Mouse (Mus musculus): ENCODE data around the gene Eif3a.

GRCm38 (mm10) chr19:60804903-60805302 is 14.4 kb upstream of the Eif3a start:
- TF ChIP-seq CTCF (IDR thresholded peaks at IDR 0.05; ENCODE audit: control insufficient read depth, insufficient read depth, insufficient read length) (no peak), FOSL1 (IDR thresholded peaks at IDR 0.05; ENCODE audit: insufficient read depth, low read length, poor library complexity, severe bottlenecking) (no peak), CEBPB (IDR thresholded peaks at IDR 0.05; ENCODE audit: low read depth) (no peak), MYOD1 (IDR thresholded peaks at IDR 0.05; ENCODE audit: control insufficient read depth, insufficient read length, low read depth) (no peak), MAX (IDR thresholded peaks at IDR 0.05) (no peak)
